Mouse (Mus musculus) limb, embryonic 14.5 days (tissue): ENCODE measurements at regions not wholly inside any gene's neighbourhood (a gene's known extent, or its start where the extent isn't known, plus 50 kb on each side); places are given as distances from the start of the nearest gene placed in this dataset.

Experiments used
- ATAC-seq: fragments of 200-750 bp; cut with Nextera tagmentation; 2 replicates; pipeline ENCODE4 v1.8.0; 2017; ENCODE audit warnings: low read depth, moderate number of reproducible peaks, moderate TSS enrichment; ENCODE audit not compliant: low FRiP score
- DNase-seq: peaks from one replicate; pipeline ENCODE4 v3.0.0-alpha.2; 2015; ENCODE audit warnings: low spot score
- H3K27ac ChIP-seq: fragments of 300-500 bp; sonication (generic); replicated peaks from 2 replicates; pipeline ENCODE4 v1.5.1; 2014; ENCODE audit warnings: low read depth, mild to moderate bottlenecking, low read length, moderate library complexity, mixed read lengths
- H3K27me3 ChIP-seq: fragments of 300-500 bp; sonication (generic); 2 replicates; pipeline ENCODE4 v1.6.1; 2014; ENCODE audit warnings: low read length, mixed read lengths; ENCODE audit not compliant: control insufficient read depth, insufficient read depth
- H3K36me3 ChIP-seq: fragments of 300-500 bp; sonication (generic); 2 replicates; pipeline ENCODE4 v1.6.1; 2014; ENCODE audit warnings: mild to moderate bottlenecking, low read length, moderate library complexity, mixed read lengths; ENCODE audit not compliant: control insufficient read depth, insufficient read depth
- H3K4me1 ChIP-seq: fragments of 300-500 bp; sonication (generic); 2 replicates; pipeline ENCODE4 v1.6.1; 2014; ENCODE audit warnings: antibody characterized with exemption, low read length, mixed read lengths; ENCODE audit not compliant: control insufficient read depth, insufficient read depth
- H3K4me2 ChIP-seq: fragments of 300-500 bp; sonication (generic); replicated peaks from 2 replicates; pipeline ENCODE4 v1.6.1; 2014; ENCODE audit warnings: low read depth, mild to moderate bottlenecking, low read length, moderate library complexity; ENCODE audit not compliant: severe bottlenecking
- H3K4me3 ChIP-seq: fragments of 300-500 bp; sonication (generic); replicated peaks from 2 replicates; pipeline ENCODE4 v1.5.1; 2014; ENCODE audit warnings: low read length
- H3K9ac ChIP-seq: fragments of 300-500 bp; sonication (generic); 2 replicates; pipeline ENCODE4 v1.6.1; 2014; ENCODE audit warnings: mild to moderate bottlenecking, low read depth, low read length, moderate library complexity; ENCODE audit not compliant: severe bottlenecking
- H3K9me3 ChIP-seq: fragments of 300-500 bp; sonication (generic); 2 replicates; pipeline ENCODE4 v1.6.1; 2016; ENCODE audit warnings: low read length; ENCODE audit not compliant: control insufficient read depth
- POLR2A ChIP-seq: fragments of 200-500 bp; IDR thresholded peaks from 2 replicates; pipeline ENCODE4 v1.8.0; 2012; ENCODE audit warnings: inconsistent platforms, mild to moderate bottlenecking, moderate library complexity, borderline replicate concordance; ENCODE audit not compliant: insufficient read depth, insufficient read length; ENCODE audit errors: extremely low read depth
- WGBS: fragments of 180-500 bp; shearing (Covaris S2); extraction: QIAGEN DNeasy Blood & Tissue Kit; methylation state at CpG from one replicate; pipeline ENCODE4 v1.1.7; 2014; 5-methylcytosine and 5-hydroxymethylcytosine counted together

GRCm38 (mm10) chr10:38439286-38439685, 382.3 kb downstream of the Rfpl4b start:
- DNase-seq (no peak), ATAC-seq (no peak)
- no peak for TF ChIP-seq POLR2A
- 75% methylated on average over 2 of the region's 2 CpGs for WGBS
- Histone ChIP-seq H3K36me3 (no peaks in the 10 kb centered on the region), H3K27ac (no peak overlapping the region), H3K9me3 (no peaks in the 10 kb centered on the region), H3K4me1 (no peaks in the 10 kb centered on the region), H3K9ac (no peak overlapping the region), H3K27me3 (no peaks in the 10 kb centered on the region), H3K4me2 (no peak overlapping the region), H3K4me3 (no peak overlapping the region)

- Histone ChIP-seq H3K9ac (no peak overlapping the region), H3K36me3 (no peaks in the 10 kb centered on the region), H3K9me3 (peaks cover 6% of the 10 kb centered on the region; the same call in 1 of the 2 replicates), H3K27me3 (no peaks in the 10 kb centered on the region), H3K27ac (no peak overlapping the region), H3K4me3 (no peak overlapping the region), H3K4me2 (no peak overlapping the region), H3K4me1 (no peaks in the 10 kb centered on the region)
- no peak for ATAC-seq
- no peak for TF ChIP-seq POLR2A
- no peak for DNase-seq
- WGBS = 84% methylated on average over 3 of the region's 3 CpGs
Observed at GRCm38 (mm10) chr10:38436907-38437306, 384.7 kb downstream of the Rfpl4b start.

GRCm38 (mm10) chr10:38421541-38421940, 400.0 kb downstream of the Rfpl4b start:
- Histone ChIP-seq H3K36me3 (no peaks in the 10 kb centered on the region), H3K27me3 (no peaks in the 10 kb centered on the region), H3K9me3 (no peaks in the 10 kb centered on the region), H3K4me2 (no peak overlapping the region), H3K4me3 (no peak overlapping the region), H3K4me1 (no peaks in the 10 kb centered on the region), H3K9ac (no peak overlapping the region), H3K27ac (no peak overlapping the region)
- no peak for TF ChIP-seq POLR2A
- WGBS = 91% methylated on average over 3 of the region's 3 CpGs
- ATAC-seq (no peak), DNase-seq (no peak)

GRCm38 (mm10) chr10:38419771-38420170, 401.8 kb downstream of the Rfpl4b start:
- DNase-seq (peak; percentile 44), ATAC-seq (no peak)
- no peak overlapping the region for H3K4me3 ChIP-seq
- H3K9me3 ChIP-seq = no peaks in the 10 kb centered on the region
- TF ChIP-seq POLR2A = no peak
- no peak overlapping the region for H3K27ac ChIP-seq
- no peaks in the 10 kb centered on the region for H3K27me3 ChIP-seq
- no peak overlapping the region for H3K9ac ChIP-seq
- H3K36me3 ChIP-seq = no peaks in the 10 kb centered on the region
- H3K4me2 ChIP-seq = no peak overlapping the region
- no peaks in the 10 kb centered on the region for H3K4me1 ChIP-seq

GRCm38 (mm10) chr10:38383161-38383560, 438.4 kb downstream of the Rfpl4b start:
- no peak overlapping the region for H3K4me3 ChIP-seq
- WGBS = 68% methylated on average over 2 of the region's 2 CpGs
- no peaks in the 10 kb centered on the region for H3K36me3 ChIP-seq
- H3K9me3 ChIP-seq = no peaks in the 10 kb centered on the region
- no peak overlapping the region for H3K9ac ChIP-seq
- H3K27ac ChIP-seq = no peak overlapping the region
- H3K4me1 ChIP-seq = no peaks in the 10 kb centered on the region
- ATAC-seq (no peak), DNase-seq (no peak)
- no peaks in the 10 kb centered on the region for H3K27me3 ChIP-seq
- H3K4me2 ChIP-seq = no peak overlapping the region
- no peak for TF ChIP-seq POLR2A

- Histone ChIP-seq H3K27me3 (no peaks in the 10 kb centered on the region), H3K9me3 (no peaks in the 10 kb centered on the region), H3K4me1 (no peaks in the 10 kb centered on the region), H3K27ac (no peak overlapping the region), H3K9ac (no peak overlapping the region), H3K4me2 (no peak overlapping the region), H3K36me3 (no peaks in the 10 kb centered on the region), H3K4me3 (no peak overlapping the region)
- ATAC-seq (no peak), DNase-seq (no peak)
- TF ChIP-seq POLR2A = no peak
- 91% methylated on average over 7 of the region's 7 CpGs for WGBS
Observed at GRCm38 (mm10) chr10:38381873-38382296, 439.7 kb downstream of the Rfpl4b start.
